Mouse (Mus musculus): ENCODE data around the gene Gtdc1. TPM values are rescaled to one million over a fixed set of nuclear protein-coding genes. Genes with fewer than 3 reads are reported as not detected.
A peak's percentile ranks its signal among the peaks of the same experiment; 100 is the strongest.

Gtdc1 gene
- polyA plus RNA-seq, 1 experiment from 2014 or later: 11.0 TPM

DNA sequence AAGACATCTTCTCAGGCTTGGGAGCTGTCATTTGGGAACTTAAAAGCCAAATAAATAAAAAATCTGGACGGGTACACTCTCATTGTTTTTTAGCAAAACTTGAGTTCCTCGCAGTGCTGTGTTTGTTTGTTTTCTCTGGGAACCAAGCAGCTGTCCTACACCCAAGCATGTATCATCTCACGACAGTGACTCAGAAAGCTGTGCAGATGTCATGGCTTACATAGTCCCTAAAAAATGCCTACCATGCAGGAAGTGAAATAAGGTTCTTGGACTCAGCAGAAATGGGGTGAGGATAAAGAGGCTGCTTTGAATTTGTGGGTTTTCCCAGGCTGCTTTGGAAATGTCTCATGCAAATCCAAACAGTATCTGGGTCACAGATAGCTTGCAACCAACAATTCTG is 28.8 kb upstream of the Gtdc1 start:
- Histone ChIP-seq H3K27ac (peak overlapping the region; percentile 28; the same call in 1 of the 2 replicates), H3K4me1 (peaks cover 11% of the 10 kb centered on the region), H3K36me3 (no peaks in the 10 kb centered on the region), H3K4me3 (replicated peaks) (no peak overlapping the region), H3K9me3 (replicated peaks) (no peaks in the 10 kb centered on the region), H3K4me2 (no peak overlapping the region), H3K27me3 (no peaks in the 10 kb centered on the region), H3K9ac (no peak overlapping the region)
- WGBS: 34% methylated on average over 3 of the region's 3 CpGs
- ATAC-seq (replicated peaks; ENCODE audit: low FRiP score): no peak

GRCm38 (mm10) chr2:44955506-44955905 is 28.0 kb upstream of the Gtdc1 start:
- Histone ChIP-seq H3K36me3 (no peaks in the 10 kb centered on the region), H3K27me3 (no peaks in the 10 kb centered on the region), H3K9ac (no peak overlapping the region), H3K27ac (no peak overlapping the region), H3K4me1 (peaks cover 11% of the 10 kb centered on the region), H3K9me3 (replicated peaks) (no peaks in the 10 kb centered on the region), H3K4me2 (no peak overlapping the region), H3K4me3 (replicated peaks) (no peak overlapping the region)
- ATAC-seq (replicated peaks; ENCODE audit: low FRiP score): no peak
- WGBS: 92% methylated on average over 6 of the region's 6 CpGs

- Histone ChIP-seq H3K9me3 (replicated peaks) (no peaks in the 10 kb centered on the region), H3K27ac (no peak overlapping the region), H3K4me2 (no peak overlapping the region), H3K9ac (no peak overlapping the region), H3K4me1 (peaks cover 11% of the 10 kb centered on the region), H3K36me3 (no peaks in the 10 kb centered on the region), H3K27me3 (no peaks in the 10 kb centered on the region), H3K4me3 (replicated peaks) (no peak overlapping the region)
- ATAC-seq (replicated peaks; ENCODE audit: low FRiP score): peak; percentile 58; the same call in 1 of the 2 replicates
- WGBS: 39% methylated on average over 1 of the region's 1 CpGs
Observed at GRCm38 (mm10) chr2:44954180-44954579, 26.7 kb upstream of the Gtdc1 start.

- H3K4me2 ChIP-seq: no peak overlapping the region
- H3K4me3 ChIP-seq (replicated peaks): no peak overlapping the region
- no peak overlapping the region for H3K9ac ChIP-seq
- ATAC-seq (replicated peaks; ENCODE audit: low FRiP score): peak; percentile 71
- peaks cover 11% of the 10 kb centered on the region for H3K4me1 ChIP-seq
- H3K36me3 ChIP-seq: no peaks in the 10 kb centered on the region
- WGBS: 43% methylated on average over 6 of the region's 6 CpGs
- no peaks in the 10 kb centered on the region for H3K27me3 ChIP-seq
- H3K9me3 ChIP-seq (replicated peaks): no peaks in the 10 kb centered on the region
- H3K27ac ChIP-seq: peak overlapping the region; percentile 63; the same call in 1 of the 2 replicates
Observed at GRCm38 (mm10) chr2:44952830-44953422, 25.5 kb upstream of the Gtdc1 start.

DNA sequence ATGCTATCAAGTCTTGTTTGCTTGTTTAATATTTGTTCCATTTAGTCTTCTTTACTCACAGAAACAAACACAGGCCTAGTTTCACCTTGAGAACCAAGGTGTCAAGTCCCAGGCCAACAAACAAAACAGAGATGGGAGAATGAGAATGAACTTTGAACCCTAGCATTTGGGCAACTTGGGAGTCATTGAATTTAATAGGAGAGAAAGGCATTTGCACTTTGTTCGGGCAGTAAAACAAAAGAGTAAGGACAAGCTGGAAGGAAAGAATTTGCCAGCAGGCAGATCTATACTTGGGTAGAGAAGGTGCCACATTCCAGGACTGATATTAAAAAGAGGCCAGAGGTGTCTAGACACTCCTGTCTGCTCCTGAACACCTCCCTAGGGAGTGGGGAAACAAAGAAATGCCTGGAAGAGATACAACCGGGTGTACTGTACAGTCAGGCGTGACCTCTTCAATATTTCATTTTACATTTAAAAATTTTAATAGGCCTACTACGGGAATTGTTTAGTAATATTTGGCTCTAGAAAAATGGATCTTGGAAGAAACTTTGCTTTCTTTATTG is 24.3 kb upstream of the Gtdc1 start:
- Histone ChIP-seq H3K9me3 (replicated peaks) (no peaks in the 10 kb centered on the region), H3K27ac (no peak overlapping the region), H3K27me3 (no peaks in the 10 kb centered on the region), H3K4me3 (replicated peaks) (no peak overlapping the region), H3K36me3 (no peaks in the 10 kb centered on the region), H3K4me2 (no peak overlapping the region), H3K4me1 (peaks cover 11% of the 10 kb centered on the region), H3K9ac (no peak overlapping the region)
- no peak for ATAC-seq (replicated peaks; ENCODE audit: low FRiP score)
- 60% methylated on average over 4 of the region's 4 CpGs for WGBS

DNA sequence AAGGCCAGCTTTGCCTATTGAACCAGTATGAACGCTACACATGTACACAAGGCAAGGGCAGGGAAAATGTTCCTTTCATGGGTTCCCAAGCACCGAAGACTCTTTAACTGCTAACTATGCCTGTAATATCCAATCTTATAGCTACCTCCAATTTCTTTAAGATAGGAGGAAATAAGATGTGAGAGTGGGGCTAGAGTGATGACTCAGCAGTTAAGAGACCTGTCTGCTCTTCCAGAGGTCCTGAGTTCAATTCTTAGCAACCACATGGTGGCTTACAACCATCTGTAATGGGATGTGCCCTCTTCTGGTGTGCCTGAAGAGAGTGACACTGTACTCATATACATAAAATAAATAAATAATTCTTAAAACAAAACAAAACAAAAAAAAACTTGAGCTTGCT is 17.2 kb upstream of the Gtdc1 start:
- Histone ChIP-seq H3K4me3 (replicated peaks) (no peak overlapping the region), H3K4me2 (no peak overlapping the region)

DNA sequence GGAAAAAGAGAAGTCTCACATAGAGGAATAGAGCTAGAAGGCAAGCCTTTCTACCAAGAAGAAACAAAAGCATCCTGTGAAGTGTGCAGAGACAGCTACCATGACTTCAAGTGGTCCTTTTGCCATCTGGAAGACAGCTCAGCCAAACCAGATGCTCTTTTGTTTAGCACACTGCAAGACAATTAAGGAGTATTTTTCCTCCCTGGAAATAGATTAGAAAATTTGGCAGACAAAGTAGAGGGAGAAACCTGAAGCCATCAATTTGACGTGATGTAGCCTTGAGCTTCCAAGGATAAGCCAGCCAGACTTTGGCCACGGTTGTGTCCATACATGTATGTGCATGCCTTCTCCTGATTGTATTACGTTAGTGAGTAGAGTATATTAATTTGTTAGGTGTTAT is 3.5 kb upstream of the Gtdc1 start:
- H3K4me1 ChIP-seq: no peaks in the 10 kb centered on the region; the same call in 1 of the 2 replicates
- 79% methylated on average over 3 of the region's 3 CpGs for WGBS
- H3K27me3 ChIP-seq: no peaks in the 10 kb centered on the region
- no peak overlapping the region for H3K9ac ChIP-seq
- no peak overlapping the region for H3K27ac ChIP-seq
- no peaks in the 10 kb centered on the region for H3K9me3 ChIP-seq (replicated peaks)
- ATAC-seq (replicated peaks; ENCODE audit: low FRiP score): no peak
- no peak overlapping the region for H3K4me3 ChIP-seq (replicated peaks)
- H3K36me3 ChIP-seq: no peaks in the 10 kb centered on the region
- no peak overlapping the region for H3K4me2 ChIP-seq

More for the DNA sequence above, 17.2 kb upstream of the Gtdc1 start:
- Histone ChIP-seq H3K9me3 (replicated peaks) (no peaks in the 10 kb centered on the region), H3K27me3 (no peaks in the 10 kb centered on the region), H3K4me1 (no peaks in the 10 kb centered on the region), H3K27ac (no peak overlapping the region), H3K9ac (no peak overlapping the region), H3K36me3 (no peaks in the 10 kb centered on the region)
- ATAC-seq (replicated peaks; ENCODE audit: low FRiP score): no peak
- 90% methylated on average over 2 of the region's 2 CpGs for WGBS

DNA sequence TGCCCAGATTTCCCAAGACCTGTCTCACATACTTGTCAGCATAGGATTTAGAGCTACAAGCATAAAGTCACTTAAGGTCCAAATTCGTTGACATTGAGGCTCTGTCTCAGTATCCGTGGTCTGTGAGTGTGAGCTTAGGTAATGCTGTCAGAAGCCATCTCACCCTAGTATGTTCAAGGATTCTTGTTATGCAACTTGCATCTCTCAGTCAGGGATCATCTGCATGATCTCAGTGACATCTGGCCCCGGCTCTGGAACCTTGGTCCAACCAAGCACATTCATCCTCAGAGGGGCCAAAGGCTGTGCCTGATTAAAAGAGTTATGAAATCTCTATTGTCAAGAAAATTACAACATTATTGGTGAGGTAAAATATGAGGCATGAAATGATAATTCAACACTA is 1.2 kb upstream of the Gtdc1 start:
- ATAC-seq (replicated peaks; ENCODE audit: low FRiP score): no peak
- H3K4me2 ChIP-seq: peak overlapping the region; percentile 69; the same call in 1 of the 2 replicates
- no peak overlapping the region for H3K4me3 ChIP-seq (replicated peaks)
- H3K27ac ChIP-seq: no peak overlapping the region
- 78% methylated on average over 3 of the region's 3 CpGs for WGBS
- peaks cover 5% of the 10 kb centered on the region; the same call in 1 of the 2 replicates for H3K4me1 ChIP-seq
- no peaks in the 10 kb centered on the region for H3K9me3 ChIP-seq (replicated peaks)
- no peaks in the 10 kb centered on the region for H3K27me3 ChIP-seq
- H3K36me3 ChIP-seq: no peaks in the 10 kb centered on the region
- no peak overlapping the region for H3K9ac ChIP-seq

GRCm38 (mm10) chr2:44926683-44927481 is 575 bp downstream of the Gtdc1 start:
- H3K4me2 ChIP-seq: peak overlapping the region; percentile 69
- H3K4me3 ChIP-seq (replicated peaks): peak overlapping the region; percentile 85
- WGBS: under 1% methylated on average over 51 of the region's 95 CpGs
- no peaks in the 10 kb centered on the region for H3K36me3 ChIP-seq
- peak overlapping the region; percentile 97 for H3K27ac ChIP-seq
- peaks cover 5% of the 10 kb centered on the region; the same call in 1 of the 2 replicates for H3K4me1 ChIP-seq
- H3K9ac ChIP-seq: peak overlapping the region; percentile 80
- H3K9me3 ChIP-seq (replicated peaks): no peaks in the 10 kb centered on the region
- H3K27me3 ChIP-seq: no peaks in the 10 kb centered on the region
- peak; percentile 98 for ATAC-seq (replicated peaks; ENCODE audit: low FRiP score)

GRCm38 (mm10) chr2:44926167-44926682 is 1.2 kb downstream of the Gtdc1 start:
- H3K4me1 ChIP-seq: peaks cover 5% of the 10 kb centered on the region; the same call in 1 of the 2 replicates
- peak overlapping the region; percentile 97 for H3K27ac ChIP-seq
- under 1% methylated on average over 17 of the region's 17 CpGs for WGBS
- peak overlapping the region; percentile 66 for H3K9ac ChIP-seq
- H3K4me3 ChIP-seq (replicated peaks): peak overlapping the region; percentile 85
- ATAC-seq (replicated peaks; ENCODE audit: low FRiP score): no peak
- no peaks in the 10 kb centered on the region for H3K9me3 ChIP-seq (replicated peaks)
- H3K4me2 ChIP-seq: peak overlapping the region; percentile 68
- no peaks in the 10 kb centered on the region for H3K36me3 ChIP-seq
- no peaks in the 10 kb centered on the region for H3K27me3 ChIP-seq

DNA sequence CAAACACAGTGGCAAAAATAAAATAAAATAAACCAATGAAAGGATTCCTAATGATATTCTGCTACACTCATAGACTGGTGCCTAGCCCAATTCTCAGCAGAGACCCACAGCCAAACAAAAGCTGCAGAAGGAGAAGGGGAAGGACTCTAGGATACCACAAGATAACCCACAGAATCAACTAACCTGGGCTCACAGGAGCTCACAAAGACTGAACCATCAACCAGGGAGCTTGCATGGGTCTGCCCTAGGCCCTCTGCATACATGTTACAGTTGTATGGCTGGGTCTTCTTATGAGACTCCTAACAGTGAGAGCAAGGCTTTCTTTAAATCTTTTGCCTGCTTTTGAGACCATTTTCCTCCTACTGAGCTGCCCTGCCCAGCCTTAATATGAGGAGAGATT is 2.8 kb downstream of the Gtdc1 start:
- H3K27ac ChIP-seq: no peak overlapping the region
- H3K4me1 ChIP-seq: peaks cover 5% of the 10 kb centered on the region; the same call in 1 of the 2 replicates
- H3K27me3 ChIP-seq: no peaks in the 10 kb centered on the region
- H3K9me3 ChIP-seq (replicated peaks): no peaks in the 10 kb centered on the region
- H3K36me3 ChIP-seq: no peaks in the 10 kb centered on the region
- H3K4me2 ChIP-seq: no peak overlapping the region
- no peak overlapping the region for H3K4me3 ChIP-seq (replicated peaks)
- no peak for ATAC-seq (replicated peaks; ENCODE audit: low FRiP score)
- H3K9ac ChIP-seq: no peak overlapping the region
